Mouse (Mus musculus) heart, adult 2 months (tissue): ENCODE measurements at regions not wholly inside any gene's neighbourhood (a gene's known extent, or its start where the extent isn't known, plus 50 kb on each side); places are given as distances from the start of the nearest gene placed in this dataset.

Experiments
- DNase-seq, 2 experiments: peaks; one replicate each; pipeline ENCODE4 v3.0.0; 2021
- H3K27ac ChIP-seq: fragments of 200-600 bp; 2 replicates; pipeline ENCODE4 v1.8.1; 2022
- H3K27me3 ChIP-seq: fragments of 200-500 bp; 2 replicates; pipeline ENCODE4 v1.6.1; 2012; ENCODE audit warnings: mild to moderate bottlenecking, low read length, inconsistent platforms, mixed read lengths; ENCODE audit not compliant: control insufficient read depth, insufficient read depth
- H3K36me3 ChIP-seq: fragments of 200-500 bp; 2 replicates; pipeline ENCODE4 v1.6.1; 2012; ENCODE audit warnings: low read length, inconsistent platforms; ENCODE audit not compliant: control insufficient read depth, insufficient read depth
- H3K4me1 ChIP-seq: fragments of 200-500 bp; 2 replicates; pipeline ENCODE4 v1.6.1; 2011; ENCODE audit warnings: low read length; ENCODE audit not compliant: control insufficient read depth, insufficient read depth
- H3K4me3 ChIP-seq: fragments of 200-600 bp; 2 replicates; pipeline ENCODE4 v1.8.1; 2022
- H3K79me2 ChIP-seq: fragments of 200-500 bp; replicated peaks from 2 replicates; pipeline ENCODE4 v1.6.1; 2012; ENCODE audit warnings: mild to moderate bottlenecking, inconsistent platforms, low read length, moderate library complexity, mixed read lengths; ENCODE audit not compliant: control insufficient read depth, insufficient read depth
- H3K9ac ChIP-seq: fragments of 200-500 bp; 2 replicates; pipeline ENCODE4 v1.6.1; 2012; ENCODE audit warnings: low read depth, mild to moderate bottlenecking, control low read depth, inconsistent platforms, low read length, mixed read lengths
- CTCF ChIP-seq: fragments of 200-600 bp; IDR thresholded peaks from 2 replicates; pipeline ENCODE4 v1.8.1; 2022; ENCODE audit warnings: antibody characterized with exemption, mild to moderate bottlenecking, moderate library complexity
- EP300 ChIP-seq: fragments of 200-500 bp; IDR thresholded peaks from 2 replicates; pipeline ENCODE4 v1.6.1; 2011; ENCODE audit warnings: low read depth, low read length, control low read depth; ENCODE audit not compliant: insufficient read depth
- POLR2A ChIP-seq: fragments of 200-500 bp; IDR thresholded peaks from 2 replicates; pipeline ENCODE4 v1.6.1; 2011; ENCODE audit warnings: mild to moderate bottlenecking, low read depth, low read length, control low read depth; ENCODE audit not compliant: insufficient read depth
- WGBS: fragments of 180-500 bp; shearing (Covaris S2); methylation state at CpG from one replicate; pipeline ENCODE4 v1.1.7; 2018; 5-methylcytosine and 5-hydroxymethylcytosine counted together
- intact Hi-C: fragments of 180-260 bp; cut with DNase I; formaldehyde crosslinking; loops from one replicate; pipeline ENCODE4 v1.15.1; 2025

- Histone ChIP-seq H3K36me3 (no peaks in the 10 kb centered on the region), H3K4me3 (no peak overlapping the region), H3K27me3 (no peaks in the 10 kb centered on the region), H3K9ac (no peak overlapping the region), H3K27ac (no peak overlapping the region), H3K4me1 (peaks cover 2% of the 10 kb centered on the region; the same call in 1 of the 2 replicates), H3K79me2 (no peaks in the 10 kb centered on the region)
- intact Hi-C loops, result no loop called here
- DNase-seq, result no peak
- no peak for TF ChIP-seq EP300
- no peak for TF ChIP-seq CTCF
- TF ChIP-seq POLR2A, result no peak
- 64% methylated on average over 2 of the region's 2 CpGs for WGBS
These were observed 174.4 kb downstream of the Rab11fip4 start for GRCm38 (mm10) chr11:79765396-79765795.

GRCm38 (mm10) chr11:79764026-79764425, 173.0 kb downstream of the Rab11fip4 start:
- Histone ChIP-seq H3K79me2 (no peaks in the 10 kb centered on the region), H3K36me3 (no peaks in the 10 kb centered on the region), H3K27me3 (no peaks in the 10 kb centered on the region), H3K4me1 (peaks cover 2% of the 10 kb centered on the region; the same call in 1 of the 2 replicates), H3K4me3 (no peak overlapping the region), H3K9ac (no peak overlapping the region), H3K27ac (no peak overlapping the region)
- DNase-seq, result no peak
- TF ChIP-seq CTCF (no peak), EP300 (no peak), POLR2A (no peak)
- intact Hi-C loops, result no loop called here
- WGBS, result 62% methylated on average over 6 of the region's 6 CpGs

DNA sequence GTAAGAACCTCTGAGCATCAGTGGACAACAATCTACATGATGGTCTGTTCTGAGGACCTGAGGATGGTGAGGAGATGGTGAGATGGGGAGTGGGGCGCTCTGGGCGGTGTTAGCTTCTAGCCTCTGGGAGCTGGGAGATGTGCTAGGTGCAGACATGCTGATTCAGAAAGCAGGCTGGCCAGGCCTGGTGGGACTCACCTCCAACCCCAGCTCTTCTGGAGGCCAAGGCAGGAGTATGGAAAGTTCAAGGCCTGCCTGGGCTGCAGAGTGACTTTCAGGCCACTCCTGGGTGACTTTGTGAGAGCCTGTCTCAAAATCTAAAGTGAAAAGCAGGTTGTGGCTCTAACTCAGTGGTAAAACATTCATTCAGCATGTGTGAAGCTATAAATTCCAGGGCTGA, 171.6 kb downstream of the Rab11fip4 start:
- H3K36me3 ChIP-seq, result no peaks in the 10 kb centered on the region
- peaks cover 2% of the 10 kb centered on the region; the same call in 1 of the 2 replicates for H3K4me1 ChIP-seq
- TF ChIP-seq POLR2A, result no peak
- TF ChIP-seq CTCF, result no peak
- TF ChIP-seq EP300, result no peak
- no peak overlapping the region for H3K4me3 ChIP-seq
- no peak overlapping the region for H3K27ac ChIP-seq
- H3K9ac ChIP-seq, result no peak overlapping the region
- 100% methylated on average over 2 of the region's 2 CpGs for WGBS
- H3K27me3 ChIP-seq, result no peaks in the 10 kb centered on the region
- H3K79me2 ChIP-seq, result no peaks in the 10 kb centered on the region
- intact Hi-C loops, result no loop called here
- DNase-seq, result no peak

DNA sequence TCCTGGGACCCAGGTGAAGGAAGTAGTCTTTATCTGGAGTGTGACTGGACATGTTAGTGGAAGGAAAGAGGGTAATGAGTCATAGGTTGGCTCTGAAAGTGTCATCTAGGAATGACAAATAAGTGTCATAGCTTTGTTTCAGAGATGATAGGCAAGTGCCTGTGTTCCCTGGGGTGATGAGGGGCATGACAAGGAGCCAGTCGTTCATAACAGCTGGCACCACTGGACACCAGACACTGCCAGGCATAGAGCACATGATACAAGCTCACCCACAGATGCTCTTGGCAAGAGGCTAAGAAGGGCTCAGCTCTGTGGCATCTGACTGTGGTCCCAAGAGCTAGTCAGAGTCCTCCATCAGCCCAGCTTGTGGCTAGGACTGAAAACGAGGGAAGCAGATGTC, 171.0 kb downstream of the Rab11fip4 start:
- Histone ChIP-seq H3K27ac (no peak overlapping the region), H3K4me3 (no peak overlapping the region), H3K36me3 (no peaks in the 10 kb centered on the region), H3K9ac (no peak overlapping the region), H3K27me3 (no peaks in the 10 kb centered on the region), H3K79me2 (no peaks in the 10 kb centered on the region), H3K4me1 (peaks cover 2% of the 10 kb centered on the region; the same call in 1 of the 2 replicates)
- no peak for DNase-seq
- intact Hi-C loops, result no loop called here
- WGBS, result 20% methylated on average over 2 of the region's 2 CpGs
- TF ChIP-seq POLR2A (no peak), CTCF (no peak), EP300 (no peak)

- no peaks in the 10 kb centered on the region for H3K27me3 ChIP-seq
- H3K4me3 ChIP-seq, result no peak overlapping the region
- no peak for TF ChIP-seq CTCF
- no peak for TF ChIP-seq POLR2A
- no peak overlapping the region for H3K27ac ChIP-seq
- H3K9ac ChIP-seq, result no peak overlapping the region
- WGBS, result 93% methylated on average over 4 of the region's 4 CpGs
- DNase-seq, result no peak
- H3K4me1 ChIP-seq, result peaks cover 2% of the 10 kb centered on the region; the same call in 1 of the 2 replicates
- intact Hi-C loops, result no loop called here
- no peaks in the 10 kb centered on the region for H3K36me3 ChIP-seq
- H3K79me2 ChIP-seq, result no peaks in the 10 kb centered on the region
These were observed 169.5 kb downstream of the Rab11fip4 start for GRCm38 (mm10) chr11:79760533-79760932.

GRCm38 (mm10) chr11:79758281-79758680, 167.3 kb downstream of the Rab11fip4 start:
- H3K4me3 ChIP-seq, result no peak overlapping the region
- DNase-seq, result no peak
- H3K79me2 ChIP-seq, result no peaks in the 10 kb centered on the region
- no peak overlapping the region for H3K9ac ChIP-seq
- no peak overlapping the region for H3K27ac ChIP-seq
- H3K27me3 ChIP-seq, result no peaks in the 10 kb centered on the region
- H3K36me3 ChIP-seq, result no peaks in the 10 kb centered on the region
- peaks cover 2% of the 10 kb centered on the region; the same call in 1 of the 2 replicates for H3K4me1 ChIP-seq
- WGBS, result 96% methylated on average over 3 of the region's 3 CpGs
- intact Hi-C loops, result no loop called here
- no peak for TF ChIP-seq POLR2A
- no peak for TF ChIP-seq CTCF
- no peak for TF ChIP-seq EP300
